Mouse (Mus musculus) testis, adult 2 months (tissue): ENCODE measurements around the gene Mafg.

Source experiments
- CTCF ChIP-seq: fragments of 200-500 bp; IDR thresholded peaks from 2 replicates; pipeline ENCODE4 v1.5.1; 2012; ENCODE audit warnings: low read depth, mild to moderate bottlenecking, inconsistent platforms, low read length, moderate library complexity; ENCODE audit not compliant: control insufficient read depth, insufficient read depth, insufficient replicate concordance
- POLR2A ChIP-seq: fragments of 200-500 bp; IDR thresholded peaks from 2 replicates; pipeline ENCODE4 v1.6.1; 2012; ENCODE audit warnings: low read depth, mild to moderate bottlenecking, inconsistent platforms, low read length, moderate library complexity; ENCODE audit not compliant: control insufficient read depth

DNA sequence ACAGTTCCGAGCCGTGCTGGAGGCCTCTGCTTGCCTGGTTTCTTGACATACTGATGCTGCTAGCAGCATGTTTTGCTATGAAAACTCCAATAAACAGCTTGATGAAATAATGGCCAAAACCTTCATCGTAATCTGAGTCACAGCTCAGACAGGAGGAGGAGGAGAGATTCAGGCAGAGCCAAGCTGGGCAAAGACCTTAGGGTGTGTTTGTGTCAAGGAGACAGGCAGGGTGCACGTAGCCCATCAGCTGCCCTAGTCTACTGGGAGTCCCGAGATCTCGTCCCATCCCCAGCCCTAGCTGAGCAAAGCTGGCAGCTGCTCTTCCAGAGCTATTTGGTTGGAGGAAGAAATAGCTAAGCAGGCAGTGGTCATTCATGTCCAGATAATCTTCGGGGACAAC is 27.7 kb downstream of the Mafg start:
- no peak for TF ChIP-seq CTCF
- no peak for TF ChIP-seq POLR2A
